Mouse (Mus musculus): ENCODE results near the gene Got1. TPM values are rescaled to one million over a fixed set of nuclear protein-coding genes. Genes with fewer than 3 reads are reported as not detected.
"Not testable (repeated sequence)": the region's sequence is repeated elsewhere in the genome, so short reads cannot be mapped to it uniquely, and the experiment has no call there.

Gene Got1
- polyA plus RNA-seq, 1 experiment, result 48.1 TPM

GRCm38 (mm10) chr19:43513874-43514273, 10.5 kb downstream of the Got1 start:
- TF ChIP-seq CTCF (IDR thresholded peaks at IDR 0.05; ENCODE audit: borderline replicate concordance, insufficient read depth, low read length), result no peak
- TF ChIP-seq POLR2A (IDR thresholded peaks at IDR 0.05; ENCODE audit: low read depth, low read length), result no peak
- no peak overlapping the region for H3K4me3 ChIP-seq (ENCODE audit: insufficient read depth, low read length)
- no peak overlapping the region for H3K27ac ChIP-seq (ENCODE audit: insufficient read depth, low read length)
- peaks cover 3% of the 10 kb centered on the region; the same call in 1 of the 2 replicates for H3K4me1 ChIP-seq (ENCODE audit: control insufficient read depth, insufficient read depth, low read length)

GRCm38 (mm10) chr19:43511621-43512620, 12.5 kb downstream of the Got1 start:
- Histone ChIP-seq H3K4me1 (ENCODE audit: control insufficient read depth, insufficient read depth, low read length) (no peaks in the 10 kb centered on the region), H3K4me3 (ENCODE audit: insufficient read depth, low read length) (no peak overlapping the region), H3K27ac (ENCODE audit: insufficient read depth, low read length) (peak overlapping the region; percentile 54)
- TF ChIP-seq CTCF (IDR thresholded peaks at IDR 0.05; ENCODE audit: borderline replicate concordance, insufficient read depth, low read length), result no peak
- no peak for TF ChIP-seq POLR2A (IDR thresholded peaks at IDR 0.05; ENCODE audit: low read depth, low read length)

DNA sequence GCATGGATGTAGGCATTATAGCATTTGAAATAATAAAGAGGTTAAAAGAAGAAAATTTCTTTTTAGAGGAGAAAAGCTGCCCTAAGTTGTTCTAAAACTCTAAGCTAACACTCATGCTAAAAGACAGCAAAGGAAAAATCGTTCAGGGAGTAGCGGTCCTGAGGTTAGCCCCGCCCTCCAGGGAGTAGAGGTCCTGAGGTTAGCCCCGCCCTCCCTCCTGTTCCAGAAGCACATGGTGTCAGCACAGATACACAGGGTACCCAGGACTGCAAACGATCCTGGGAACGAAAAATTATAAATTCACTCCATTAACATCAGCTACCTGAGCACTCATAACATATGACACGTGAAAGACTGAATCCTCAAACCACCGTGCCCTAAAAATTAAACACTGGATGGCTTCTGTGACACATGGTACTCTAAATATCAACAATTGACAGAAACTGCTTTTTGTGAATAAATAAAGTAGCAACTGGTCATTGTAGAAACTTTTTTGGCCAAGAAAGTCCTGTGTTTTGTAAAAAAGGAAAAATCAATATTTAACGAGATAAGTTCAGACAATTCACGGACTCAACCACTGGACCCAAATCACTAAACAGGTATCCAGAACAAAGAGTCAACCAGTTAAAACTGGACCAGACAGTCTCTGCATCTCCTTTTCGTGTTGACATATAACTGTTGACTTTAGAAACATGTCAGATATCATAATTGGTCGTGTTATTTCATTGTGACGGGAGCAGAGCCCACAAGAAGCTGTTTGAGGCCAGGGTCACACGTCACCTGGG, 13.8 kb downstream of the Got1 start:
- TF ChIP-seq CTCF (IDR thresholded peaks at IDR 0.05; ENCODE audit: borderline replicate concordance, insufficient read depth, low read length), result no peak

DNA sequence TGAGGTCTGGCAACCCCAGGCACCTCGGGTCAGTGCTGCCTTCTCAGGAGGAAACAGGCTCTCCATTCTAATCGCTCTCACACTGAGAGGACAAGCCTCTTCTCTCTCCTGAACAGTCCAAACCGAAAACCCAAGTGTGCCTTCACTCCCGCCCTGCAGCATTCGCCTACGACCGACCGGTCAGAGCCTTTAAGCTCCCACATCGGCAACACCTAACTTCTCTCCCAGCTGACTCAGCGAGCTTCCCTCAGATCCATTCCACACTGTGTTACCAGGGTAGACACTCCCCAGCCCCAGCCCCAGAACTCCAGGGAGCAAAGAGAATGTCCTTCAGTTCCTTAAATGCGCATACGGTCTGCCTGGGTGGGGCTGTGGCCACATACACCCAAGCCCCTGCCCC, 19.0 kb downstream of the Got1 start:
- Histone ChIP-seq H3K4me3 (ENCODE audit: insufficient read depth, low read length) (no peak overlapping the region), H3K4me1 (ENCODE audit: control insufficient read depth, insufficient read depth, low read length) (no peaks in the 10 kb centered on the region), H3K27ac (ENCODE audit: insufficient read depth, low read length) (no peak overlapping the region)
- TF ChIP-seq CTCF (IDR thresholded peaks at IDR 0.05; ENCODE audit: borderline replicate concordance, insufficient read depth, low read length), result no peak
- TF ChIP-seq POLR2A (IDR thresholded peaks at IDR 0.05; ENCODE audit: low read depth, low read length), result no peak

More for the DNA sequence above, 13.8 kb downstream of the Got1 start:
- Histone ChIP-seq H3K4me1 (ENCODE audit: control insufficient read depth, insufficient read depth, low read length) (no peaks in the 10 kb centered on the region), H3K27ac (ENCODE audit: insufficient read depth, low read length) (no peak overlapping the region), H3K4me3 (ENCODE audit: insufficient read depth, low read length) (no peak overlapping the region)

DNA sequence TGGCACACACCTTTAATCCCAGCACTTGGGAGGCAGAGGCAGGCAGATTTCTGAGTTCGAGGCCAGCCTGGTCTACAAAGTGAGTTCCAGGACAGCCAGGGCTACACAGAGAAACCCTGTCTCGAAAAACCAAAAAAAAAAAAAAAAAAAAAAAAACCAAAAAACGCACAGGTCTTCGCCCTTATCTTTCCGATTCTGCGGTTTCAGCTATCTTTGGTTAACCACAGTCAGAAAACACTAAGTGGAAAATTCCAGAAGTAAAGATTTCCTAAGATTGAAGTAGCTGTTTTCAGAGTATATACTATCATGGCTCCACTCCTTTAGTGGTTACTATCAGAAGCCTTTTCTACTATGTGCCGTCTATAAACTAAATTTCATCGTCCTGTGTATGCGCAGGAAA, 20.8 kb downstream of the Got1 start:
- not testable (repeated sequence) for H3K4me3 ChIP-seq (ENCODE audit: insufficient read depth, low read length); H3K4me1 ChIP-seq (ENCODE audit: control insufficient read depth, insufficient read depth, low read length); H3K27ac ChIP-seq (ENCODE audit: insufficient read depth, low read length)

GRCm38 (mm10) chr19:43502630-43503029, 21.8 kb downstream of the Got1 start:
- no peak overlapping the region for H3K27ac ChIP-seq (ENCODE audit: insufficient read depth, low read length)
- TF ChIP-seq CTCF (IDR thresholded peaks at IDR 0.05; ENCODE audit: borderline replicate concordance, insufficient read depth, low read length) (no peak), POLR2A (IDR thresholded peaks at IDR 0.05; ENCODE audit: low read depth, low read length) (no peak)
- H3K4me3 ChIP-seq (ENCODE audit: insufficient read depth, low read length), result no peak overlapping the region
- H3K4me1 ChIP-seq (ENCODE audit: control insufficient read depth, insufficient read depth, low read length), result peaks cover 6% of the 10 kb centered on the region; the same call in 1 of the 2 replicates

- Histone ChIP-seq H3K4me1 (ENCODE audit: control insufficient read depth, insufficient read depth, low read length) (peaks cover 6% of the 10 kb centered on the region; the same call in 1 of the 2 replicates), H3K4me3 (ENCODE audit: insufficient read depth, low read length) (no peak overlapping the region), H3K27ac (ENCODE audit: insufficient read depth, low read length) (peak overlapping the region; percentile 90)
- TF ChIP-seq CTCF (IDR thresholded peaks at IDR 0.05; ENCODE audit: borderline replicate concordance, insufficient read depth, low read length) (no peak), POLR2A (IDR thresholded peaks at IDR 0.05; ENCODE audit: low read depth, low read length) (no peak)
Measured at GRCm38 (mm10) chr19:43498874-43499273, 25.5 kb downstream of the Got1 start.

- TF ChIP-seq POLR2A (IDR thresholded peaks at IDR 0.05; ENCODE audit: low read depth, low read length) (no peak), CTCF (IDR thresholded peaks at IDR 0.05; ENCODE audit: borderline replicate concordance, insufficient read depth, low read length) (no peak)
- no peak overlapping the region for H3K4me3 ChIP-seq (ENCODE audit: insufficient read depth, low read length)
- peaks cover 6% of the 10 kb centered on the region; the same call in 1 of the 2 replicates for H3K4me1 ChIP-seq (ENCODE audit: control insufficient read depth, insufficient read depth, low read length)
- no peak overlapping the region for H3K27ac ChIP-seq (ENCODE audit: insufficient read depth, low read length)
Measured at GRCm38 (mm10) chr19:43497440-43497839, 27.0 kb downstream of the Got1 start.

DNA sequence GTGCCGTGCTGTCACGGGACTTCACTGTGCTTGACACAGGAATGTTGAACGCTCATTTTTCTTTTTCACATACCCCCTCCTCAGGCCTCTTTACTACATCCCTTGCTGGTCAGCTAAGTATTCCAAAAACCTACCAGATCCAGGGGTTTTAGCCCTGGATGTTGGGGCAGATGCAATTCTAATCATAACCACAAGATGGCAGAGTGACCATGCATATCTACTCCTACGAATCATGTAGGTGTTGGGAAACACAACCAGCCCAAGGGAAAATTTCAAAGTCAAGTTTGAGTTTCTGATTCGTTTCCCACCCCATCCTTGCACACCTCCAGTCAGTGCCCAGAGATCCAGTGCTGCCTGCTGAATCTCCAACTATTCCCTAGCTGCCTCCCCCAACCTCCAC, 28.6 kb downstream of the Got1 start:
- Histone ChIP-seq H3K4me3 (ENCODE audit: insufficient read depth, low read length) (no peak overlapping the region), H3K4me1 (ENCODE audit: control insufficient read depth, insufficient read depth, low read length) (peaks cover 6% of the 10 kb centered on the region; the same call in 1 of the 2 replicates), H3K27ac (ENCODE audit: insufficient read depth, low read length) (no peak overlapping the region)
- no peak for TF ChIP-seq POLR2A (IDR thresholded peaks at IDR 0.05; ENCODE audit: low read depth, low read length)
- TF ChIP-seq CTCF (IDR thresholded peaks at IDR 0.05; ENCODE audit: borderline replicate concordance, insufficient read depth, low read length), result no peak

- TF ChIP-seq POLR2A (IDR thresholded peaks at IDR 0.05; ENCODE audit: low read depth, low read length) (no peak), CTCF (IDR thresholded peaks at IDR 0.05; ENCODE audit: borderline replicate concordance, insufficient read depth, low read length) (no peak)
- peaks cover 6% of the 10 kb centered on the region; the same call in 1 of the 2 replicates for H3K4me1 ChIP-seq (ENCODE audit: control insufficient read depth, insufficient read depth, low read length)
- no peak overlapping the region for H3K4me3 ChIP-seq (ENCODE audit: insufficient read depth, low read length)
- H3K27ac ChIP-seq (ENCODE audit: insufficient read depth, low read length), result no peak overlapping the region
Measured at GRCm38 (mm10) chr19:43494914-43495313, 29.5 kb downstream of the Got1 start.

All from embryonic fibroblast, embryonic 13.5 days (primary cell).